In genomic region chr3:122085157-122085989, GRCm38 (mm10) we compare ENCODE assay signal across 11 mouse cellular contexts. TPM values are rescaled to one million over a fixed set of nuclear protein-coding genes. Genes with fewer than 3 reads are reported as not detected.
DNase-seq lines count a peak whose midpoint lies in the region; ATAC-seq and TF ChIP-seq lines count a peak whose summit lies in the region.
"Had no signal": no experiment of that assay in that cellular context is flagged by ENCODE, and none has a peak within 500 bp of the region (broad histone marks: within the 10 kb centered on the region; RNA-seq: fewer than 3 reads in every experiment).

No protein-coding gene starts in this region.

- no peaks in the 10 kb centered on the region for H3K36me3 ChIP-seq in forebrain, embryonic 12.5 days (replicated peaks)
- H3K36me3 ChIP-seq in midbrain, embryonic 12.5 days = no peaks in the 10 kb centered on the region
- no peaks in the 10 kb centered on the region for H3K36me3 ChIP-seq in liver, postnatal 0 days (replicated peaks; ENCODE audit: insufficient read depth, low read length)
- H3K36me3 ChIP-seq: limb, embryonic 10.5 days had no signal

- no peak overlapping the region for H3K27ac ChIP-seq in forebrain, embryonic 12.5 days
- 0 out of 2 replicates have a peak overlapping the region, but pooled peaks have one; percentile 4 for H3K27ac ChIP-seq in midbrain, embryonic 12.5 days (replicated peaks)
- H3K27ac ChIP-seq in liver, postnatal 0 days (ENCODE audit: low read depth) = no peak overlapping the region
- H3K27ac ChIP-seq: limb, embryonic 10.5 days had no signal

- TF ChIP-seq CTCF in liver, postnatal 0 days (IDR thresholded peaks at IDR 0.05; ENCODE audit: low read depth) = no peak

- DNase-seq in embryo, embryonic 10 days (ENCODE audit: low spot score) = peak; percentile 31
- DNase-seq in embryo, embryonic 9.5 days (ENCODE audit: extremely low spot score) = no peak
- DNase-seq in ES-CJ7 (ENCODE audit: low read depth, low spot score) = peak; percentile 21
- no peak for DNase-seq in testis, postnatal 14 days (ENCODE audit: low spot score)
- no peak for DNase-seq in liver, postnatal 0 days
- no peak for DNase-seq in right cerebral cortex, postnatal 25 days
- DNase-seq: gastrocnemius, postnatal 10 days; lung, postnatal 4 days had no signal

- no peak overlapping the region for H3K9ac ChIP-seq in forebrain, embryonic 12.5 days
- no peak overlapping the region for H3K9ac ChIP-seq in midbrain, embryonic 12.5 days (replicated peaks)
- no peak overlapping the region for H3K9ac ChIP-seq in liver, postnatal 0 days (replicated peaks)

- H3K27me3 ChIP-seq in forebrain, embryonic 12.5 days = peaks cover 47% of the 10 kb centered on the region
- peaks cover 76% of the 10 kb centered on the region for H3K27me3 ChIP-seq in midbrain, embryonic 12.5 days
- no peaks in the 10 kb centered on the region for H3K27me3 ChIP-seq in liver, postnatal 0 days (ENCODE audit: insufficient read depth, low read length)

- no peak overlapping the region for H3K4me3 ChIP-seq in forebrain, embryonic 12.5 days (replicated peaks)
- H3K4me3 ChIP-seq in midbrain, embryonic 12.5 days = no peak overlapping the region
- no peak overlapping the region for H3K4me3 ChIP-seq in liver, postnatal 0 days (ENCODE audit: low read depth, low read length)
- H3K4me3 ChIP-seq: limb, embryonic 10.5 days had no signal

- 0 out of 2 replicates have a peak, but pooled peaks have one; percentile 51 for ATAC-seq in forebrain, embryonic 12.5 days (ENCODE audit: low FRiP score)
- ATAC-seq in midbrain, embryonic 12.5 days (ENCODE audit: low FRiP score, low read depth) = peak; percentile 75
- ATAC-seq in liver, postnatal 0 days = no peak

- peak overlapping the region; percentile 33; the same call in 1 of the 2 replicates for H3K4me2 ChIP-seq in forebrain, embryonic 12.5 days
- peak overlapping the region; percentile 14; the same call in 1 of the 2 replicates for H3K4me2 ChIP-seq in midbrain, embryonic 12.5 days (replicated peaks)
- H3K4me2 ChIP-seq in liver, postnatal 0 days (ENCODE audit: low read depth, low read length) = no peak overlapping the region

- H3K9me3 ChIP-seq in forebrain, embryonic 12.5 days = no peaks in the 10 kb centered on the region
- H3K9me3 ChIP-seq in midbrain, embryonic 12.5 days = no peaks in the 10 kb centered on the region
- H3K9me3 ChIP-seq in liver, postnatal 0 days (ENCODE audit: low read length) = no peaks in the 10 kb centered on the region
- H3K9me3 ChIP-seq: limb, embryonic 10.5 days had no signal

- H3K4me1 ChIP-seq in forebrain, embryonic 12.5 days = peaks cover 15% of the 10 kb centered on the region
- H3K4me1 ChIP-seq in midbrain, embryonic 12.5 days = peaks cover 17% of the 10 kb centered on the region
- H3K4me1 ChIP-seq in liver, postnatal 0 days (ENCODE audit: insufficient read depth) = 0 out of 2 replicates have a peak, but pooled peaks cover 3% of the 10 kb centered on the region

- 13% methylated on average over 17 of the region's 18 CpGs for WGBS in forebrain, embryonic 12.5 days
- 14% methylated on average over 18 of the region's 18 CpGs for WGBS in midbrain, embryonic 12.5 days
- WGBS in liver, postnatal 0 days (ENCODE audit: insufficient replicate concordance) = 80% methylated on average over 18 of the region's 18 CpGs

- no peak for TF ChIP-seq EP300 in liver, postnatal 0 days (IDR thresholded peaks at IDR 0.05; ENCODE audit: low read depth)

RNA-seq across cellular contexts. Expression of gene Abca4, which starts 41.1 kb away (rescaled TPM):
- 1.1 and 1.2 TPM in 2 replicates for polyA plus RNA-seq in forebrain, embryonic 12.5 days (2016; fragmentation: Nextera tagmentation; extraction: Ambion mirVana)
- 1.3 and 2.5 TPM in 2 replicates for polyA plus RNA-seq in midbrain, embryonic 12.5 days (2016; fragmentation: Nextera tagmentation; extraction: Ambion mirVana)
- 0.22 and 0.40 TPM in 2 replicates for polyA plus RNA-seq in liver, postnatal 0 days (2015; fragmentation: Nextera tagmentation; extraction: Ambion mirVana)

Comparison
In these comparisons a context has a peak if more than half of its experiments do, and no peak if none do; other contexts are left out.
1. DNase-seq: peak in embryo, embryonic 10 days (single experiment) and ES-CJ7 (single experiment); none in embryo, embryonic 9.5 days (single experiment), testis, postnatal 14 days (single experiment), liver, postnatal 0 days (single experiment) and right cerebral cortex, postnatal 25 days (single experiment).